Mouse (Mus musculus): ENCODE results near the gene Ets1. TPM values are rescaled to one million over a fixed set of nuclear protein-coding genes. Genes with fewer than 3 reads are reported as not detected.

Ets1 gene
- polyA plus RNA-seq, 1 experiment from 2014 or later: 68.4 TPM

DNA sequence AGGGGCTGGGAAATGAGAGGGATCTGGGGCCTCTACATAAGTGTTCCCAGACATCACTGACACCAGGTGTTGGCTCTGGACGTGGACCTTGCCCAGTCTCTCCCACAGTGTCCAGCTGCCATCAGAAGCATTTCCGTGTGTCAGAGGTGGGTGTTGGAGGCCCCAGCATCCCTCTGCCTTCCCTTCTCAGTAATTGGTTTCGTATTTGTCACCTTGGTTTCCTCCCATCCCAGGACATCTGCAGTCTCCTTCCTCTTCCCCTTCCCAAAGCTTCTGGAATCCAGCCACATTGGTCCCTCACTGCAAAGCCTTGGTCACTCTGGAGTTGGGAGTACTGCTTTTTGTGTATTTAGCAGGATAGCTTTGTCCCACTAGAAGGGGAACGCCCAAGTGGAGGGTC lies 75.7 kb downstream of the Ets1 start:
- WGBS: 66% methylated on average over 4 of the region's 4 CpGs
- no peak overlapping the region for H3K27ac ChIP-seq
- no peak for ATAC-seq (replicated peaks; ENCODE audit: low FRiP score)

DNA sequence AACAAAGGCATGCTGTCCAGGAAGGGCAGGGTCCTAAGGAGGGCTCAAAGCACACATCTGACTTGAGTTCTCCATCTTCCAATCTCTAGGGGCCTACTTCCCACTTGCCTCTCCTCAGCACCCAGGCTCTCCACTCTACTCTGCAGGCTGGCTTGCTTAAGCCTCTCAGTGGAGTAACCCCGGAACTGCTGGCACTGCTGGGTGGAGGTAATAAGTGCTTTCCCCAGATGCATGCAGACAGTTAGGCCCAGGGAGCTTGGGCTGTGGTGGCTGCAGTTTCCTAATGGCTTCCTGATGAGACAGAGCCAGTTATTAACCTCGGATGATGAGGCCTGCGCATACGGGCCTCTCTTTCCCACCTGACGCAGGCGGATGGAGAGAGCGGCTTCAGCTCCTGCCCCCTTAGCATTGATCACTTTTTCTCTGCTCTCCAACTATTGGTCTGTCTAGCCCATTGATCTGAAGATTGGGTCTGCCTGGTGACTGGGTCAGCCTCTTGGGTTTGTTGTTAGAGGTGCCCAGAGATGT lies 76.4 kb downstream of the Ets1 start:
- no peak overlapping the region for H3K27ac ChIP-seq
- 90% methylated on average over 7 of the region's 7 CpGs for WGBS

More for the DNA sequence above, 75.7 kb downstream of the Ets1 start:
- Histone ChIP-seq H3K36me3 (no peaks in the 10 kb centered on the region), H3K4me2 (no peak overlapping the region), H3K9ac (no peak overlapping the region), H3K4me3 (replicated peaks) (no peak overlapping the region), H3K9me3 (replicated peaks) (no peaks in the 10 kb centered on the region), H3K4me1 (peaks cover 98% of the 10 kb centered on the region), H3K27me3 (no peaks in the 10 kb centered on the region)

DNA sequence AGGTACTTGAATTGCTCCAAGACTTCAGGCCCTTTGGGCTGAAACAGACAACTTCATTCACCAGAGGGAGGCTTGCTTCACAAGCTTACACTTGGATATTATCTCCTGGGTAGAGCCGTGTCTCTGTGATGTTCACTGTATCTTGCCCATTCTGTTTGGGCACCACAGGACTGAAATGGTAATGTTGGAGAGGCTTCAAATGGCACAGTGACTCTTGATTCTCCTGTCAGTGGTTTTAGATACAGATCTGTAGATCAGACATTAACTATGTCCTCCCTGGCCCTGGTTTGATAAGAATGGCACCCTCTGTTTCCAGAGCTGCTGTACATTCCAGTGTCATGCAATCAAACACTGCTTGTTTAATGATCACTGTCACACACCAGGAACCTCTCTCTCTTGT lies 77.1 kb downstream of the Ets1 start:
- 87% methylated on average over 1 of the region's 1 CpGs for WGBS
- Histone ChIP-seq H3K9me3 (replicated peaks) (no peaks in the 10 kb centered on the region), H3K4me2 (no peak overlapping the region), H3K27me3 (no peaks in the 10 kb centered on the region), H3K27ac (no peak overlapping the region), H3K4me1 (peaks cover 100% of the 10 kb centered on the region), H3K36me3 (no peaks in the 10 kb centered on the region), H3K9ac (no peak overlapping the region), H3K4me3 (replicated peaks) (no peak overlapping the region)
- no peak for ATAC-seq (replicated peaks; ENCODE audit: low FRiP score)

More for the DNA sequence above, 76.4 kb downstream of the Ets1 start:
- no peaks in the 10 kb centered on the region for H3K36me3 ChIP-seq
- H3K27me3 ChIP-seq: no peaks in the 10 kb centered on the region
- H3K4me3 ChIP-seq (replicated peaks): no peak overlapping the region
- H3K4me2 ChIP-seq: no peak overlapping the region
- no peak overlapping the region for H3K9ac ChIP-seq
- no peaks in the 10 kb centered on the region for H3K9me3 ChIP-seq (replicated peaks)
- H3K4me1 ChIP-seq: peaks cover 99% of the 10 kb centered on the region
- ATAC-seq (replicated peaks; ENCODE audit: low FRiP score): no peak

DNA sequence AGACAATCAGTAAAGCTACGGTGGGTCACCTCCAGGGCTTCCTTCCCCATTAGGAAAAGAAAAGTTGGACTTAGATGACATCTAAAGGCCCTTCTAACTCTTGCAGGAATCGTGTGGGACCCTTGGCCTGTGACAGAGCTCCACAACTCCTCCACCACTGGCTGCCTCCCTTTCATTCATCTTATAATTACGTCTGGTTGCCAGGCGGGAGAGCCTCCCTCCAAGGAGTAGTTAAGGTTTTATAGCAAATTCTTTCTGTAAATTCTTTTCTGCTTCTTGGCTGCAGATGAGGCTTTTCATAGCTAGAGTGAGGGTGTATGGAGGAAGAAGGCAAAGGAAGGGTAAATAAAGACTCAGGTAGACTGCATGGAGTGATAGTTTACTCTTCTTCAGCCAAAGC lies 77.8 kb downstream of the Ets1 start:
- H3K9me3 ChIP-seq (replicated peaks): no peaks in the 10 kb centered on the region
- no peak overlapping the region for H3K9ac ChIP-seq
- WGBS: 31% methylated on average over 4 of the region's 4 CpGs
- ATAC-seq (replicated peaks; ENCODE audit: low FRiP score): no peak
- H3K36me3 ChIP-seq: no peaks in the 10 kb centered on the region
- 0 out of 2 replicates have a peak overlapping the region, but pooled peaks have one; percentile 28 for H3K27ac ChIP-seq
- no peak overlapping the region for H3K4me3 ChIP-seq (replicated peaks)
- H3K4me2 ChIP-seq: no peak overlapping the region
- no peaks in the 10 kb centered on the region for H3K27me3 ChIP-seq
- peaks cover 100% of the 10 kb centered on the region for H3K4me1 ChIP-seq

DNA sequence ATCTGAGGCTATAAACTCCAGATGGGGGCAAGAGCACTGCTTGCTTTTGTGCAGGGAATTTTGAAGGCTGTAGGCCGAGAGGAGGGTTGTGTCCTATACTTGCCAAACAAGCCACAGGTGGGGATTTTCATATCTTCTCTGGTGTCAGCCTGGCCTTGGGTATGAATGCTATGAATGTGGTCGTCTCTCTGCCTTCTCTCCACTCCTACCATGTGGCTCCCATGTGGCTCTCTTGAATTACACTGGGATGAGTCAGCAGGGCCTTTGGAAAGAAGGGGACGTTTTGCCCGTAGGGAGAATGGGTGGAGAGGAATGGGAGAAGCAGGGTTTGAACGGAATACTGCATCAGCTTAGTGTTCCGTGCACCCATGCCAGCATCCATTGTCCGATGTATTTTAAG lies 78.5 kb downstream of the Ets1 start:
- ATAC-seq (replicated peaks; ENCODE audit: low FRiP score): no peak
- H3K9me3 ChIP-seq (replicated peaks): no peaks in the 10 kb centered on the region
- H3K36me3 ChIP-seq: no peaks in the 10 kb centered on the region
- no peak overlapping the region for H3K9ac ChIP-seq
- H3K27me3 ChIP-seq: no peaks in the 10 kb centered on the region
- H3K27ac ChIP-seq: no peak overlapping the region
- no peak overlapping the region for H3K4me3 ChIP-seq (replicated peaks)
- H3K4me1 ChIP-seq: peaks cover 100% of the 10 kb centered on the region
- no peak overlapping the region for H3K4me2 ChIP-seq
- WGBS: 70% methylated on average over 7 of the region's 7 CpGs

DNA sequence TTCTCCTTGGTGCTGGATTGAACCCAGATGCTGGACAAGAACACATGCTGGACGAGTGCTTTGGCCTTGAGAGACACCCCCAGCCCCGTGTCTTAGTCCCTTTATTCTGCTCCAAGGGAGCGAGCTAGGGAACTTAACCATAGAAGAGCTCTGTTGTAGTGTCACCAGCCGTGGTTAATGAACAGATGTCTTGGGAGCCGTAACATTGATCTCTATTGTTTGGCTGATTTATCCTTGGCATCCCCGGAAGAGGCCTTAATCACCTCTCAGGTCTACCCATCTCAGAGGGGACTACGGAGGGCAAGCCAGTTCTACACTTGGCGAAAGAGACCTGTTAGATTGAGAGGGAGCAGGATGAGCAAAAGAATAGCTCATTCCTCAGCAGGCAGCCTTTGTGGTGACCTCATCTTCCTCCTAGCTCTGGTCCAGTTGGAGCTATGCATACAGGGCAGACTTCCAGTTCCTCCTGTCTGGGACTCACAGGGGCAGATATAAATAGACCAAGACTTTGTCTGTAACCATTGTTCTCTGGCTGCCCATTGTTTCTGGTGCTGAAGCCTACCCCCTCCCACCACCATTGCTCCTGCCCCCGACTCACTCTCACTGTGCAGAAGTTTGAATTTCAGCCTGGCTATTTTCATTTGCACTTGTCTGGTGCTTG lies 79.9 kb downstream of the Ets1 start:
- H3K9ac ChIP-seq: no peak overlapping the region
- peak; percentile 47; the same call in 1 of the 2 replicates for ATAC-seq (replicated peaks; ENCODE audit: low FRiP score)
- H3K4me1 ChIP-seq: peaks cover 100% of the 10 kb centered on the region
- no peak overlapping the region for H3K4me2 ChIP-seq
- H3K27me3 ChIP-seq: no peaks in the 10 kb centered on the region
- H3K4me3 ChIP-seq (replicated peaks): no peak overlapping the region
- no peaks in the 10 kb centered on the region for H3K36me3 ChIP-seq
- H3K9me3 ChIP-seq (replicated peaks): no peaks in the 10 kb centered on the region
- peak overlapping the region; percentile 85 for H3K27ac ChIP-seq
- WGBS: 43% methylated on average over 9 of the region's 9 CpGs

DNA sequence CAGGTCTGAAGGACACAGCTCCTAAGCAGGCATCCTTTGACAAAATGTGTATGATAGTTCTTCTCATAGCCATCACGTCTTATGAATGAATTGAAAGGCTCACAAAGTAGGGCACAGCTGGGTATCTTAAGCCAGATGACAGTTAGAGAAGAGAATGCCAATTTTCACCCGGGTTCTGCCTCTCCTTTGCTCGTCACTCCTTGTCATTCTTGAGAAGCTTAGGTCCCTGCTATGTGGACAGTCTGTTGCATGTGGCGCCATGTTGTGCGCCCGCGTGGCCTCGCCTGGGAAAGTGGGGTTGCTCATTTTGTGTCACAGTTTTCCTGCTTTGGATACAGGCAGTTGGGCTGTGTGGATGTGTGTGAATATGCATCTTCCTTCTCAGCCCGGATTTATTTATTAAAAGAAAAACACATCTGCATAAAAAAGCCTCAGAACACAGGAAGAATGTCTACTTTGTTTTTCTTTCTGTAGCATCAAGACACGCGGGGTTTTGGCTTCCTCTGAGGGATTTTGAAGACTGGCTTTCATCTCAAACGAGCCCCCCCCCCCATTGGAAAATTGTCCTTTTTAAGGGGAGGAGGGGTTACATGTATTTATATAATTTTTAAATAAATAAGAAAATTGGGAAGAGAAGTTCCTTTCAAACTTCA lies 81.4 kb downstream of the Ets1 start:
- Histone ChIP-seq H3K9ac (no peak overlapping the region), H3K27ac (peak overlapping the region; percentile 85), H3K4me1 (peaks cover 100% of the 10 kb centered on the region), H3K4me2 (peak overlapping the region; percentile 31; the same call in 1 of the 2 replicates), H3K9me3 (replicated peaks) (no peaks in the 10 kb centered on the region), H3K36me3 (no peaks in the 10 kb centered on the region), H3K27me3 (no peaks in the 10 kb centered on the region), H3K4me3 (replicated peaks) (no peak overlapping the region)
- no peak for ATAC-seq (replicated peaks; ENCODE audit: low FRiP score)
- 62% methylated on average over 12 of the region's 12 CpGs for WGBS

DNA sequence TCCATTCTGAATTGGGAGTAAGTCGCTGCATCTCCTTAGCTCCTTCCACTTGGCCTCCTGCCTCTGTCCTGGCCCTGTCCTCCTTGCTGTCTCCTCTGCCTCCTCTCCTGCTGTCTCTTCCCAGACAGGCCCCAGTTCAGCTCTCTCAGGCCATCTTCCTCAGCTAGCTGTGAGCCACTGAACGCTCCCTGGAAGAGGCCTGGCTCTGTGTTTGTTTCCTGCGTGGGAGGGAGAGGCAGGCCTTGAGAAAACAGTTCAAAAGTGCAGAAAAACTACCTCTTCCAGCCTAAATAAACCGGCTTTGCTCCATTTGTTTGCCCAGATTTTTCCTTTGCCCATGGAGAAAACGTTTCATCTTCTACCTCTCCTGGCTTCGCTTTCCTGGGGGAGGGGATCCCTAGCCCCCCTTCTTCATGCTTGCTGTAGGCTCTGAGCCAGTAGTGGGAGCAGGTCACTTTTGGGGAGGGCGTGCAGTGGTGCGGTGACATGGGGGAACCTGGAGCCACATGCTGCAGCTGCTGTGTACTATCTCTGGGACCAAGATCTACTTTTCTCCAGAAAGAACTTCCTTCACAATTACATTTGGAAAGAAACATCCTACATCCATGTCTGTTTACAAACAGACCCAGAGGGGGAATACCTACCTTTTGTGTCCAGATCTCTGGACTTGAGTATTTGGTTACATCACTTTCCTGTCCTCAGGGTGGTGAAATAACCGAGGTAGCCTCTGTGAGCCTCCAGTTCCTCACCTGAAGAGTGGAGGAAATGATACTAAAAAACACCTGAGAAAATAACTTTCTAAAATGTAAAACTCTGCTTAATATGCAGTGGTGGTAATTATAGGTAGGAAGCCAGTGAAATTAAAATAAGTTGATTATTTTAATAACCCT lies 82.2 kb downstream of the Ets1 start:
- Histone ChIP-seq H3K27me3 (no peaks in the 10 kb centered on the region), H3K4me1 (peaks cover 95% of the 10 kb centered on the region), H3K27ac (peak overlapping the region; percentile 85), H3K9ac (no peak overlapping the region), H3K4me3 (replicated peaks) (no peak overlapping the region), H3K9me3 (replicated peaks) (no peaks in the 10 kb centered on the region), H3K4me2 (peak overlapping the region; percentile 31; the same call in 1 of the 2 replicates), H3K36me3 (no peaks in the 10 kb centered on the region)
- ATAC-seq (replicated peaks; ENCODE audit: low FRiP score): 0 out of 2 replicates have a peak, but pooled peaks have one; percentile 47
- 22% methylated on average over 9 of the region's 9 CpGs for WGBS

DNA sequence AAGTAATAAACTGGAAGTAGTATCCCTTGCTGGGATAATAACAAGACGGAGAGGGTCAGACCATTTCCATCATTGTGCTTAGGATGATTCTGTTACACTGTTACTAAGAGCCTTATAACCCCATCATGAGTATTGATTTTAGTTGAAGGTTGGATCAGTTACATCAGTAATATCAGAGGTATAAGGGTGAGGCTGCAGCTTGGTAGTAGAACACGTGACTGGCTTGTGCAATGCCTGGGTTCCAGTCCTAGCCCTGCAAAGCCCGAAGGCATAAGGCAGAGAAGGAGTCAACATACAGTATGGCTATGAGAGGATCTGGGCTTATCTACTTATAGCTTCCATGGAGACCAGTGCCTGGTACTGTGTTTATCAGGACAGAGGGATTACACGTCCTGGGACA lies 82.8 kb downstream of the Ets1 start:
- Histone ChIP-seq H3K9ac (no peak overlapping the region), H3K9me3 (replicated peaks) (no peaks in the 10 kb centered on the region), H3K27ac (no peak overlapping the region), H3K4me1 (peaks cover 89% of the 10 kb centered on the region), H3K36me3 (no peaks in the 10 kb centered on the region), H3K4me3 (replicated peaks) (no peak overlapping the region), H3K4me2 (no peak overlapping the region), H3K27me3 (no peaks in the 10 kb centered on the region)
- ATAC-seq (replicated peaks; ENCODE audit: low FRiP score): no peak
- 81% methylated on average over 4 of the region's 4 CpGs for WGBS

DNA sequence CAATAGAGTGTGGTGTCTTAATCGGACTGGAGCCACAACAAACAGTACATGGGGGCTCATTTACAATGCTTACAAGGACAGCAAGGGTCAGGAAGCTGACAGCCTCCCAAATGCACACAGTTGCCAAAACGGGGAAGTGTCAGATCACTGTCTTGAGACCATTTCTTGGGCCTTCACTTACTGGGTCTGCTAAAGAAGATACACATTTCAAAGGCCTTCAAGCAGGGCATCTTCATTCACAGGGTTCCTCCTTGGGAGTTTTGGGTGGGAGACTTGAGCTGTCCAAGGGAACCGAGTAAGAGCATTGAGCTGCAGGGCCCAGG lies 83.9 kb downstream of the Ets1 start:
- peaks cover 81% of the 10 kb centered on the region for H3K4me1 ChIP-seq
- H3K36me3 ChIP-seq: no peaks in the 10 kb centered on the region
- H3K27ac ChIP-seq: peak overlapping the region; percentile 69
- 37% methylated on average over 3 of the region's 3 CpGs for WGBS
- H3K9ac ChIP-seq: no peak overlapping the region
- H3K9me3 ChIP-seq (replicated peaks): no peaks in the 10 kb centered on the region
- H3K27me3 ChIP-seq: no peaks in the 10 kb centered on the region
- no peak for ATAC-seq (replicated peaks; ENCODE audit: low FRiP score)
- H3K4me3 ChIP-seq (replicated peaks): no peak overlapping the region
- no peak overlapping the region for H3K4me2 ChIP-seq

DNA sequence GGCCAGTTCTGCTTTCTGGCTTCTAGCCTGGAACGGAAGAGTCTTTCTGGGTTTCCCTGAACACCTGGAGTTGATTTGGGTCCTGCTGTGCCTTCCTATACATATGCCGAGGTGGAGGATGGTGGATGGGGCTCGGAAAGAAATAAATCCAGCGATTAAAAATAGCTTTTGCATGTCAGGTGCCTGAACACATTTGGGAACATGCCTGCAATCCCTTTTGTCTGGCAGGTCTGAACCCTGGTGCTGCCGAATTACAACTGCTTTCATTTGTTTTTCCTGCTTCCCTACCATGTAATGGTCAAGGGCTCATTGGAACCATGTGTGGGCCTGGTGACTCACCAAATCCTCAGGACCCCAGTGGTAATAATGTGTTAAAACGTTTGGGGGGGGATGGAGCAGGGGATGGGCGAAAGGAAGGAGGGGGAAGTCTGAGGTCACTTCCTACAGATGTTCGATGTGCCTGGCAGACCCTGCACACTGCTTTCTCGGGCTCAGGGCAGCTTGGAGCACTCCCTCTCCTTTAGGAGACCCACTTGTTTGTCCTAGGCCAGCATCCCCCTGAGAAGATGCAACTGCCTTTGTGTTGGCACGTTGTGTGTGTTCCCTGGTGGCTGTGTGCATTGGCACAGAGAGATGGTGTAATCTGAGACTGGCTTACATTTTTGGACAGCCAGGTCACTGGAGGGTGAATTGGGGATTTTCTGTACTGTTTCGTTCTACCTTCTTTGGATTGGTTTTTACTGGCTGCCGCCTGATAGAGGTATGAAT lies 84.4 kb downstream of the Ets1 start:
- Histone ChIP-seq H3K4me2 (no peak overlapping the region), H3K4me1 (peaks cover 76% of the 10 kb centered on the region), H3K27ac (peak overlapping the region; percentile 69), H3K4me3 (replicated peaks) (no peak overlapping the region), H3K9me3 (replicated peaks) (no peaks in the 10 kb centered on the region), H3K36me3 (no peaks in the 10 kb centered on the region), H3K9ac (no peak overlapping the region), H3K27me3 (no peaks in the 10 kb centered on the region)
- WGBS: 35% methylated on average over 12 of the region's 12 CpGs
- peak; percentile 28 for ATAC-seq (replicated peaks; ENCODE audit: low FRiP score)
